Mouse (Mus musculus) stomach, postnatal 0 days (tissue): Measurements from ENCODE around the gene Gm5483.
"Not testable (repeated sequence)": the region's sequence is repeated elsewhere in the genome, so short reads cannot be mapped to it uniquely, and the experiment has no call there.

Experiments used
- CTCF ChIP-seq: IDR thresholded peaks from 2 replicates; pipeline ENCODE4 v1.5.1; 2016; ENCODE audit warnings: antibody characterized with exemption, low read depth, mild to moderate bottlenecking, moderate library complexity
- EP300 ChIP-seq: optimal IDR thresholded peaks from 2 replicates; pipeline ENCODE3; 2016; ENCODE audit warnings: antibody characterized with exemption

DNA sequence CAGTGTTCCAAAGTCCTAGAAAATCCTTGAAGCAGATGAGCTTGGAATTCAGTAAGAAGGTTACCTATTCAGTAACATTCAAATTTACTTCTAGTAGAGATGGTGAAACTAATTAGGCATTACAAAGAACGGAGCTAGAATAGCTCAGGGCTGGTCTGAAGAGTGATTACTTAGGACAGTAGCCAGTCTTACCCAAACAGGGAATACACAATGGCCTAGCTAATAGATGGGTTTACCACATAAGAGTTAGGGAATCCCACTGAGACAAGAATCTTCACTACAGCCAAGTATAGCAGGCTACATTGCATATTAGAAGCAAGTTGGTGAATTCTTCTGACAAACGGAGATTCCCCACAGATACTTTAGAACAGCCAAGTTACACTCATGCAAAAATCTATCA is 21.7 kb downstream of the Gm5483 start:
- TF ChIP-seq CTCF, EP300: not testable (repeated sequence)
